Mouse (Mus musculus) hindbrain, embryonic 11.5 days (tissue): Measurements from ENCODE around the gene Nlrp14. TPM values are rescaled to one million over a fixed set of nuclear protein-coding genes. Genes with fewer than 3 reads are reported as not detected.
"Not testable (repeated sequence)": the region's sequence is repeated elsewhere in the genome, so short reads cannot be mapped to it uniquely, and the experiment has no call there.

ENCODE experiments used
- ATAC-seq: fragments of 200-750 bp; cut with Nextera tagmentation; 2 replicates; pipeline ENCODE4 v1.8.0; 2017; ENCODE audit warnings: mild to moderate bottlenecking, moderate TSS enrichment, moderate library complexity; ENCODE audit not compliant: low FRiP score
- DNase-seq: peaks from one replicate; pipeline ENCODE4 v3.0.0-alpha.2; 2015; ENCODE audit warnings: low spot score
- H3K27ac ChIP-seq: fragments of 300-500 bp; sonication (generic); 2 replicates; pipeline ENCODE4 v1.5.1; 2014; ENCODE audit warnings: mild to moderate bottlenecking, low read depth, low read length
- H3K27me3 ChIP-seq: fragments of 300-500 bp; sonication (generic); 2 replicates; pipeline ENCODE4 v1.6.1; 2014; ENCODE audit warnings: mild to moderate bottlenecking, low read length, moderate library complexity, mixed read lengths; ENCODE audit not compliant: control insufficient read depth, insufficient read depth
- H3K36me3 ChIP-seq: fragments of 300-500 bp; sonication (generic); 2 replicates; pipeline ENCODE4 v1.6.1; 2014; ENCODE audit warnings: mild to moderate bottlenecking, low read length, moderate library complexity, mixed read lengths; ENCODE audit not compliant: control insufficient read depth, insufficient read depth
- H3K4me1 ChIP-seq: fragments of 300-500 bp; sonication (generic); replicated peaks from 2 replicates; pipeline ENCODE4 v1.6.1; 2014; ENCODE audit warnings: low read length, mixed read lengths; ENCODE audit not compliant: control insufficient read depth, insufficient read depth
- H3K4me2 ChIP-seq: fragments of 300-500 bp; sonication (generic); replicated peaks from 2 replicates; pipeline ENCODE4 v1.6.1; 2014; ENCODE audit warnings: mild to moderate bottlenecking, low read depth, low read length
- H3K4me3 ChIP-seq: fragments of 300-500 bp; sonication (generic); 2 replicates; pipeline ENCODE4 v1.5.1; 2014; ENCODE audit warnings: low read depth, low read length
- H3K9ac ChIP-seq: fragments of 300-500 bp; sonication (generic); 2 replicates; pipeline ENCODE4 v1.6.1; 2014; ENCODE audit warnings: low read depth, low read length
- H3K9me3 ChIP-seq: fragments of 300-500 bp; sonication (generic); 2 replicates; pipeline ENCODE4 v1.6.1; 2016; ENCODE audit warnings: low read length; ENCODE audit not compliant: control insufficient read depth
- WGBS: fragments of 180-500 bp; shearing (Covaris S2); extraction: QIAGEN DNeasy Blood & Tissue Kit; methylation state at CpG from one replicate; pipeline ENCODE4 v1.1.7; 2014; 5-methylcytosine and 5-hydroxymethylcytosine counted together
- polyA plus RNA-seq: library from polyadenylated mRNA; unstranded; fragments of >200 nt; fragmentation: Nextera tagmentation; extraction: Ambion mirVana; gene quantifications from 2 replicates; pipeline ENCODE4 v1.2.1, GENCODE M21; 2014

The Nlrp14 gene
- polyA plus RNA-seq: not detected in 2 replicates

- 83% methylated on average over 10 of the region's 10 CpGs for WGBS
- no peaks in the 10 kb centered on the region for H3K9me3 ChIP-seq
Measured at GRCm38 (mm10) chr7:107166690-107167089, at the start of gene Nlrp14. Gene Nlrp14 (plus strand): TSS chr7:107166990.

DNA sequence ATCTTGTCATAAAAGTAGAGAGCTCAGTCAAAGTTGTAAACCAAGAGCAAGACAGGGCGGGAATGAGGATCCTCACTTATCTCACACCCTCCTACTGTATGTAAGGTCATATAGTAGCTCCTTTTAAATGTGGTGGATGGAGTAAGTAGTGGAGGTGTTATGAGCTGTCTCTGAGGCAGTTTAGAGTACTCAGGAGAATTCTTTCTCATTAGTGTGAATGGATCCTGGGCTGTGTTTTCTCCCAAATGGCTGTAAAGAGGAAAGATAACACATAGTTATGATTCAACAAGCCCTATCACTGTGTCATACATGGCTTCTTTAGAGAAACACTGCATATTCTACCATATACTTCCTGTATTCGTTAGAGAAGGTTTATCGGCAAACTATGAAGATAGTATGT lies 35.8 kb upstream of the Nlrp14 start, which contains the start of gene Olfr715:
TSS of gene Olfr715 (minus strand) at position 101 of the 400 bp plus-strand sequence.
- not testable (repeated sequence) for ATAC-seq, H3K27ac ChIP-seq, H3K4me2 ChIP-seq, H3K9me3 ChIP-seq, H3K4me1 ChIP-seq, H3K27me3 ChIP-seq, DNase-seq, H3K9ac ChIP-seq, H3K36me3 ChIP-seq, H3K4me3 ChIP-seq
- WGBS: 93% methylated on average over 2 of the region's 3 CpGs

More at GRCm38 (mm10) chr7:107166690-107167089, at the start of gene Nlrp14:
- DNase-seq (no peak), ATAC-seq (no peak)
- Histone ChIP-seq H3K4me2 (no peak within 1 kb of the TSS), H3K9ac (no peak within 1 kb of the TSS), H3K4me3 (no peak within 1 kb of the TSS), H3K27ac (no peak within 1 kb of the TSS), H3K27me3 (no peaks in the 10 kb centered on the region), H3K4me1 (no peaks in the 10 kb centered on the region), H3K36me3 (no peaks in the 10 kb centered on the region)

DNA sequence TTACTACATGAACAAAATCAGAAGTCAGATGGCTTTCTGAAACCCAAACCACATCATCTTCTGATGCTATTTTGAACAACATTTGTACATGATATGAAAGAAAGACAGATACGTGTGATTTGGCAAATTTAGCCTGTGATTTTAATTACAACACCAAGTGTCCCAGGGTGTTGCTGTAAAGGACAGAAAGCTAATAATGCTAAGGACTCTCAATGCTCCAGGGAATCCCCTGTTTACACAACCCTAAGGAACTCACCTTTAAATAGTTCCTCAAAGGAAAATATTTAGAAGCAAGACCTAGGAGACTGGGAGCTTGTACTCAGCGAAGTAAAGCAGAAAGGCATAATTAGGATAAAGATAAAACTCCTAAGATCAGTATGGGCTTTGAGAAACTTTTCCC lies 28.8 kb upstream of the Nlrp14 start, which contains the start of gene Olfr716:
TSS of gene Olfr716 (plus strand) at position 301 of the 400 bp plus-strand sequence.
- H3K9me3 ChIP-seq, H3K4me1 ChIP-seq, H3K9ac ChIP-seq, ATAC-seq, H3K27me3 ChIP-seq, DNase-seq, H3K4me3 ChIP-seq, H3K36me3 ChIP-seq, H3K4me2 ChIP-seq, H3K27ac ChIP-seq: not testable (repeated sequence)
- 69% methylated on average over 2 of the region's 2 CpGs for WGBS

DNA sequence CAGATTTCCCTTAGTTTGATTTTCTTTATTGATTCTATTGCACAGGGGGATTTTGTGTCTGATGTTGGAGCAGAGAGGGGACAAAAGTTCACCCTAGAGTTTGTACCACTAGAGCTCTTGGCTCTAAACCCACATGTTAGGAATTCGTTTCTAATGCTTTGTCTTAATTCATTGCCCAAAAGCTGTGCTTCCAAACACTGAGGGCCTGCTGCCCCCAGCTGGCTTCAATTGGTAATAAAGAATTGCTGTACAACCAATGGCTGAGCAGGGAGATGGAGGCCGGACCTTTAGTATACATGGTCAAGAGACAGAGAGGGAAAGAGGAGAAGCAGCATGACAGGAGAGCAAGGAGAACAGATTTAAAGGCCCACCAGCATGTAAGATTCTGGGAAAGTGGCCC lies 13.6 kb downstream of the Nlrp14 start:
- 53% methylated on average over 2 of the region's 2 CpGs for WGBS
- H3K4me2 ChIP-seq: no peak overlapping the region

GRCm38 (mm10) chr7:107201817-107202216 lies 35.0 kb downstream of the Nlrp14 start:
- peak; percentile 16 for DNase-seq
- WGBS: 40% methylated on average over 3 of the region's 3 CpGs
- Histone ChIP-seq H3K27ac (no peak overlapping the region), H3K9me3 (no peaks in the 10 kb centered on the region), H3K4me3 (no peak overlapping the region), H3K4me1 (no peaks in the 10 kb centered on the region), H3K9ac (no peak overlapping the region), H3K36me3 (no peaks in the 10 kb centered on the region), H3K4me2 (no peak overlapping the region), H3K27me3 (no peaks in the 10 kb centered on the region)
- no peak for ATAC-seq

More for the DNA sequence above, 13.6 kb downstream of the Nlrp14 start:
- no peaks in the 10 kb centered on the region for H3K27me3 ChIP-seq
- H3K4me1 ChIP-seq: no peaks in the 10 kb centered on the region
- no peak for DNase-seq
- no peak overlapping the region for H3K9ac ChIP-seq
- no peak overlapping the region for H3K4me3 ChIP-seq
- ATAC-seq: no peak
- no peaks in the 10 kb centered on the region for H3K36me3 ChIP-seq
- no peaks in the 10 kb centered on the region for H3K9me3 ChIP-seq
- H3K27ac ChIP-seq: no peak overlapping the region

DNA sequence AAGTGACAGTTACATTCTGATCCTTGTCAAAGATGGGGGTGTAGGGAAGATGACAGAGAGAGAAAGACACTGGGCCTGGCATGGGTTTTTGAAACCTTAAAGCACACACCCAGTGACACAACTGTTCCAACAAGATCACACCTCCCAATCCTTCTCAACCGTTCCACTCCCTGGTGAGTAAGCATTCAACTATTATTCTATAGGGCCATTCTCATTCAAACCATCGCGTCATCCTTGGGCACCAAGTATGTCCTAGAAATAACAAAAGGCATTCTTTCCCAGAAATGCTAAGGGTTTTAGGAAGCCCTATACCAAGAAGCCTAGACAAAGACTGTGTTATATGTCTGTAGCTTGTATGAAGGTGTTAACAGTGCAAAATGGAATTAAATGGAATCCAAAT lies 41.1 kb downstream of the Nlrp14 start:
- DNase-seq: no peak
- Histone ChIP-seq H3K4me3 (no peak overlapping the region), H3K27ac (no peak overlapping the region), H3K4me1 (no peaks in the 10 kb centered on the region), H3K27me3 (peaks cover 24% of the 10 kb centered on the region), H3K36me3 (no peaks in the 10 kb centered on the region), H3K9me3 (peaks cover 6% of the 10 kb centered on the region), H3K4me2 (no peak overlapping the region), H3K9ac (no peak overlapping the region)
- ATAC-seq: no peak
- 64% methylated on average over 3 of the region's 3 CpGs for WGBS

- no peaks in the 10 kb centered on the region for H3K36me3 ChIP-seq
- WGBS: 33% methylated on average over 61 of the region's 70 CpGs
- peak within 1 kb of the TSS; percentile 14; the same call in 1 of the 2 replicates for H3K4me3 ChIP-seq
- no peak within 1 kb of the TSS for H3K9ac ChIP-seq
- H3K9me3 ChIP-seq: peaks cover 6% of the 10 kb centered on the region
- H3K27me3 ChIP-seq: peaks cover 24% of the 10 kb centered on the region
- DNase-seq (peak; percentile 27), ATAC-seq (no peak)
- no peaks in the 10 kb centered on the region for H3K4me1 ChIP-seq
- H3K27ac ChIP-seq: no peak within 1 kb of the TSS
- peak within 1 kb of the TSS; percentile 7; the same call in 1 of the 2 replicates for H3K4me2 ChIP-seq
Measured at GRCm38 (mm10) chr7:107209204-107209860, 42.5 kb downstream of the Nlrp14 start, which contains the start of gene Rbmxl2. Gene Rbmxl2 (plus strand): TSS chr7:107209445.

DNA sequence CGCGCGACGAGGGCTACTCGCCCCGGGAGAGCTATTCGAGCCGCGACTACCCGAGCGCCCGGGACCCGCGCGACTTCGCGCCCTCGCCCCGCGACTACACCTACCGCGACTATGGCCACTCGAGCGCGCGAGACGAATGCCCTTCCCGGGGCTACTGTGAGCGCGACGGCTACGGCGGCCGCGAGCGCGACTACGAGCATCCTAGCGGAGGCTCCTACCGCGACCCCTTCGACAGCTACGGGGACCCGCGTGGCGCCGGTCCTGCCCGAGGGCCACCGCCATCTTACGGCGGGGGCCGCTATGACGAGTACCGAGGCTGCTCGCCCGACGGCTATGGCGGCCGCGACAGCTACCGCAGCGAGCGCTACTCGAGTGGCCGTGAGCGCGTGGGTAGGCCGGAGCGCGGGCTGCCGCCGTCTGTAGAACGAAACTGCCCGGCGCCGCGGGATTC lies 43.4 kb downstream of the Nlrp14 start:
- peaks cover 24% of the 10 kb centered on the region for H3K27me3 ChIP-seq
- no peaks in the 10 kb centered on the region for H3K4me1 ChIP-seq
- peak overlapping the region; percentile 7; the same call in 1 of the 2 replicates for H3K4me2 ChIP-seq
- H3K36me3 ChIP-seq: no peaks in the 10 kb centered on the region
- no peak overlapping the region for H3K27ac ChIP-seq
- DNase-seq (peak; percentile 33), ATAC-seq (peak; percentile 61; the same call in 1 of the 2 replicates)
- H3K9ac ChIP-seq: no peak overlapping the region
- peaks cover 6% of the 10 kb centered on the region for H3K9me3 ChIP-seq
- H3K4me3 ChIP-seq: peak overlapping the region; percentile 14; the same call in 1 of the 2 replicates
- 19% methylated on average over 77 of the region's 77 CpGs for WGBS

- Histone ChIP-seq H3K4me2 (no peak overlapping the region), H3K27me3 (peaks cover 6% of the 10 kb centered on the region), H3K9ac (no peak overlapping the region), H3K4me1 (no peaks in the 10 kb centered on the region), H3K36me3 (no peaks in the 10 kb centered on the region), H3K4me3 (no peak overlapping the region), H3K9me3 (no peaks in the 10 kb centered on the region), H3K27ac (no peak overlapping the region)
- peak; percentile 74 for ATAC-seq
- peak; percentile 22 for DNase-seq
Measured at GRCm38 (mm10) chr7:107215723-107216122, 48.9 kb downstream of the Nlrp14 start.
